Mouse (Mus musculus): ENCODE measurements around the gene Tbc1d22b. TPM values are rescaled to one million over a fixed set of nuclear protein-coding genes. Genes with fewer than 3 reads are reported as not detected.

Gene Tbc1d22b
- total and polyA plus RNA-seq, 3 experiments = 5.3 to 30.2 (median 26.2) TPM

DNA sequence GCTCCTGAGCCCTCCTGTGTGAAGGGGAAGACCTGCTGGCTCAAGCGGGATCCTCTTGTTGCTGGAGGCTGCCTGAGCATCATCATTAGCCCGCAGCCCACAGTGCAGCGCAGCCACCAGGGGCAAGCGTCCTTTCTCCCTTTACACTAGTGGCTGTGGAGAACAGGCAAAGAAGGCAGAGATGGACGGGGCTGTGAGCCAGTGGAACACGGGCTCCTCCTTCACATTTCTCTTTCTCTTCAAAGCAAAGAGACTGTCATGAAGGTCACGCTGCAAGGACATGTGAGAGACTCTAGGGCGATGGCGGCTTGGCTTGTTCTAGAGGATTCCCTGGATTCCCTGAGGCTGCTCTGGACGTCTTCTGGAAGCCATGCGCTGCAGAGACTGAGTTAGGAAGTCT lies 91.4 kb downstream of the Tbc1d22b start:
- no peak for TF ChIP-seq GATA2 (IDR thresholded peaks at IDR 0.05; ENCODE audit: borderline replicate concordance, low read depth, low read length)
- DNase-seq (ENCODE audit: low spot score) = no peak
- ATAC-seq (ENCODE audit: extremely low read depth, insufficient number of reproducible peaks, low FRiP score, poor library complexity, severe bottlenecking) = no peak
- no peaks in the 10 kb centered on the region for H3K27me3 ChIP-seq (ENCODE audit: insufficient read depth, low read length)
- H3K4me1 ChIP-seq (ENCODE audit: insufficient read depth, low read depth, low read length) = peaks cover 40% of the 10 kb centered on the region
- no peak overlapping the region for H3K4me3 ChIP-seq (ENCODE audit: low read depth, low read length)
- H3K9me3 ChIP-seq (replicated peaks) = no peaks in the 10 kb centered on the region
- peaks cover 82% of the 10 kb centered on the region for H3K36me3 ChIP-seq (replicated peaks)

- no peak overlapping the region for H3K4me3 ChIP-seq (ENCODE audit: low read depth, low read length)
- no peaks in the 10 kb centered on the region for H3K9me3 ChIP-seq (replicated peaks)
- TF ChIP-seq TAL1 (conservative IDR thresholded peaks at IDR 0.05; ENCODE audit: low read depth, low read length) = no peak
- no peak for TF ChIP-seq GATA2 (IDR thresholded peaks at IDR 0.05; ENCODE audit: borderline replicate concordance, low read depth, low read length)
- no peak for TF ChIP-seq POLR2AphosphoS5 (IDR thresholded peaks at IDR 0.05; ENCODE audit: insufficient replicate concordance, low read depth, low read length)
- TF ChIP-seq CTCF (IDR thresholded peaks at IDR 0.05; ENCODE audit: low read depth, low read length) = no peak
- TF ChIP-seq GATA1 (IDR thresholded peaks at IDR 0.05; ENCODE audit: borderline replicate concordance, low read length) = no peak
- DNase-seq (ENCODE audit: low spot score) = no peak
- no peak for ATAC-seq (ENCODE audit: extremely low read depth, insufficient number of reproducible peaks, low FRiP score, poor library complexity, severe bottlenecking)
- peaks cover 71% of the 10 kb centered on the region for H3K36me3 ChIP-seq (replicated peaks)
- H3K27me3 ChIP-seq (ENCODE audit: insufficient read depth, low read length) = no peaks in the 10 kb centered on the region
- H3K4me1 ChIP-seq (ENCODE audit: insufficient read depth, low read depth, low read length) = peaks cover 30% of the 10 kb centered on the region
Measured at GRCm38 (mm10) chr17:29642219-29642618, 92.6 kb downstream of the Tbc1d22b start.

Other genes starting within 250 kb of the Tbc1d22b start
- gene Pi16, start 232.1 kb upstream of the Tbc1d22b start, total RNA-seq (2014; fragmentation: Nextera tagmentation) = 1.7 and 2.5 TPM in 2 replicates
- 5.5 and 5.8 TPM in 2 replicates for gene Pi16, start 232.1 kb upstream of the Tbc1d22b start, total RNA-seq (2017)
- 7.5 and 7.6 TPM in 2 replicates for gene Pi16, start 232.1 kb upstream of the Tbc1d22b start, polyA plus RNA-seq (2012)
- 82.9 and 101 TPM in 2 replicates for gene Mtch1, start 201.9 kb upstream of the Tbc1d22b start, total RNA-seq (2014; fragmentation: Nextera tagmentation)
- 78.7 and 86.7 TPM in 2 replicates for gene Mtch1, start 201.9 kb upstream of the Tbc1d22b start, total RNA-seq (2017)
- 175 and 181 TPM in 2 replicates for gene Mtch1, start 201.9 kb upstream of the Tbc1d22b start, polyA plus RNA-seq (2012)
- gene Fgd2, start 188.9 kb upstream of the Tbc1d22b start, total RNA-seq (2014; fragmentation: Nextera tagmentation) = not detected in 2 replicates
- 0.41 and 0.60 TPM in 2 replicates for gene Fgd2, start 188.9 kb upstream of the Tbc1d22b start, total RNA-seq (2017)
- gene Fgd2, start 188.9 kb upstream of the Tbc1d22b start, polyA plus RNA-seq (2012) = 0.08 and 0.22 TPM in 2 replicates
- gene Pim1, start 59.0 kb upstream of the Tbc1d22b start, total RNA-seq (2014; fragmentation: Nextera tagmentation) = 151 and 167 TPM in 2 replicates
- gene Pim1, start 59.0 kb upstream of the Tbc1d22b start, total RNA-seq (2017) = 174 and 180 TPM in 2 replicates
- gene Pim1, start 59.0 kb upstream of the Tbc1d22b start, polyA plus RNA-seq (2012) = 123 and 154 TPM in 2 replicates
- not detected in 2 replicates for gene Gm17657, start 147 bp upstream of the Tbc1d22b start, total RNA-seq (2014; fragmentation: Nextera tagmentation)
- 0.11 TPM in 1 of 2 replicates, not detected in the other for gene Gm17657, start 147 bp upstream of the Tbc1d22b start, total RNA-seq (2017)
- not detected in 2 replicates for gene Gm17657, start 147 bp upstream of the Tbc1d22b start, polyA plus RNA-seq (2012)
- gene Tmem217, start 2.6 kb downstream of the Tbc1d22b start, total RNA-seq (2014; fragmentation: Nextera tagmentation) = 2.9 TPM in 1 of 2 replicates, not detected in the other
- gene Tmem217, start 2.6 kb downstream of the Tbc1d22b start, total RNA-seq (2017) = 0.33 and 0.41 TPM in 2 replicates
- gene Tmem217, start 2.6 kb downstream of the Tbc1d22b start, polyA plus RNA-seq (2012) = 0.11 TPM in 1 of 2 replicates, not detected in the other
- gene Rnf8, start 65.0 kb downstream of the Tbc1d22b start, total RNA-seq (2014; fragmentation: Nextera tagmentation) = 26.2 and 35.4 TPM in 2 replicates
- 29.0 and 37.3 TPM in 2 replicates for gene Rnf8, start 65.0 kb downstream of the Tbc1d22b start, total RNA-seq (2017)
- 28.1 and 29.3 TPM in 2 replicates for gene Rnf8, start 65.0 kb downstream of the Tbc1d22b start, polyA plus RNA-seq (2012)
- gene Gm28043, start 65.1 kb downstream of the Tbc1d22b start, total RNA-seq (2014; fragmentation: Nextera tagmentation) = 4.2 and 4.8 TPM in 2 replicates
- gene Gm28043, start 65.1 kb downstream of the Tbc1d22b start, total RNA-seq (2017) = 9.2 and 11.6 TPM in 2 replicates
- 0.21 and 0.29 TPM in 2 replicates for gene Gm28043, start 65.1 kb downstream of the Tbc1d22b start, polyA plus RNA-seq (2012)
- gene Cmtr1, start 110.8 kb downstream of the Tbc1d22b start, total RNA-seq (2014; fragmentation: Nextera tagmentation) = 82.7 and 101 TPM in 2 replicates
- gene Cmtr1, start 110.8 kb downstream of the Tbc1d22b start, total RNA-seq (2017) = 155 and 182 TPM in 2 replicates
- 86.7 and 103 TPM in 2 replicates for gene Cmtr1, start 110.8 kb downstream of the Tbc1d22b start, polyA plus RNA-seq (2012)
- gene Ccdc167, start 167.3 kb downstream of the Tbc1d22b start, total RNA-seq (2014; fragmentation: Nextera tagmentation) = 13.2 and 19.4 TPM in 2 replicates
- 13.5 and 16.3 TPM in 2 replicates for gene Ccdc167, start 167.3 kb downstream of the Tbc1d22b start, total RNA-seq (2017)
- 6.3 and 8.7 TPM in 2 replicates for gene Ccdc167, start 167.3 kb downstream of the Tbc1d22b start, polyA plus RNA-seq (2012)

Data from G1E (cell line).